Mouse (Mus musculus) gastrocnemius, postnatal 25 days (tissue): ENCODE measurements around the gene Fmo6. TPM values are rescaled to one million over a fixed set of nuclear protein-coding genes. Genes with fewer than 3 reads are reported as not detected.
A peak's percentile ranks its signal among the peaks of the same experiment; 100 is the strongest.

Source experiments
- DNase-seq: peaks from one replicate; pipeline ENCODE4 v3.0.0; 2022
- long read RNA-seq, 2 experiments: library from polyadenylated mRNA; stranded (forward); transcript quantifications; one replicate each; pipeline ENCODE4 v2.0.0; 2021
- total RNA-seq, 2 experiments: library from RNA; stranded (reverse); gene quantifications; 1 replicate in 1 of 2; 2 replicates in 1 of 2; pipeline ENCODE4 v1.2.3; 2021

Gene Fmo6
- total RNA-seq = not detected
- long read RNA-seq, experiment 1 = 0 reads
- long read RNA-seq, experiment 2 = 0 reads

DNA sequence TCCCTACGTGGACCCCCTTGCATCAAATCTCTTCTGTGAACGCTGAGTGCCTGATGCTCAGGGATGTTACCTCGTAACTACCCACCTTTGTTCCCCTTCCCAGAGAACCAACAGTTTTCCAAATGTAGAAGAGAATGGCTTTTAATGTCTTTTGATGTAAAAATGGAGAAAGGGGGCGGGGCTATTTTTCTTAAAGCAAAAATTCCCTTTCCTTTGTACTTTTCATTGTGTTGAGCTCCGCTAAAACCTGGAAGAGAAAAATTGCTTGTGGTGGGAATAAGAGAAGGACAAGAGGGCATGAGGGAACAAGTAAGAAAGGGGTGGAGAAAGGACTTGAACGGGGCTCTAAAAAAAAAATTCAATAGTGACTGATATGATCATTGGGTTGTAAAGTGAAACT, at the start of gene Fmo6:
Gene Fmo6 (minus strand): TSS at position 101 of the 400 bp plus-strand sequence.
- no peak for DNase-seq

DNA sequence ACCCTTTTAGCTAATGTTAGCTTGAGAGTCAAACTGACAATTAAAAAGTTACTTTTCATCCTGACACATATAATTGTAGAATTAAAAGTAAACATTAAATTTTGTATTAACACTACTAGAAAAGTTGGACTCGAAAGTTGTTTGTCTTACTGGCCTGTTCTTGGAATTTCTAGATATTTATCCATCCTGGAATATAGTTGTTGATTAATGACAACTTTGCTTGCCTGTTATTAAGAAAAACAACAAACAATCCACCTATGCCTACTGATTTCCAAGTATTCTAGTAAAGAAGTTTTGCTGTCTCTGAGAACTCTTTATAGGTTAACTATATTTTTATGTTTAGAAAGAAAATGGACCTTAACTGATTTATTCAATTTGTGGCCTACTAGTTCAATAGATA, 49.5 kb upstream of the Fmo6 start:
- no peak for DNase-seq

DNA sequence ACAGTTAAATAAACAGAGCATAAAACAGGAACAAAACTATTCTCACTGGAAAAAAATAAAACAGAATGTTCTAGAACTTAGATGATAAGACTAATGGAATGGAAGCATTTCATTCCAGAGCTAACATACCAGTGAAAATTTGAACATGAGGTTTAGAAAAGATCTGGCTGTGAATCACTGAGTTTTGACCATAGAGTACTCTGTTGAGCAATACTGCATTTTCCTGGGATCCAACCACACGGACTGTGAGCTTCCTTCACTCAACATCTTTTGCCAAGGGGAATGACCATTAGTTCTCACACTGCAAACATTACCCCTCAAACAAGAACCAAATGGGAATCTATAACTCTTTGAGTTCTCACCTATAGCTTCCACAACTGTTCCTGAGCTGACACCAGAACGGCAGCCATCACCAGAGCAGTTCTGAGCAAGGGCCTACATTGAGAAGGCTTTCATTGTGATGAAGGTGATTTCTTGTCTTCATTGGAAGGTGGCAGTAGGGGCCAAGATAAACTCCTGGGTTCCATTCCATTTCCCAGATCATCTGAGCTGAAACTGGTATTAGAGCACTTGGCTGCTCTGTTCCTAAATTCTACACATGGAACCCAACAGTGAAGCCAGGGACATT, 48.9 kb upstream of the Fmo6 start:
- DNase-seq = no peak

DNA sequence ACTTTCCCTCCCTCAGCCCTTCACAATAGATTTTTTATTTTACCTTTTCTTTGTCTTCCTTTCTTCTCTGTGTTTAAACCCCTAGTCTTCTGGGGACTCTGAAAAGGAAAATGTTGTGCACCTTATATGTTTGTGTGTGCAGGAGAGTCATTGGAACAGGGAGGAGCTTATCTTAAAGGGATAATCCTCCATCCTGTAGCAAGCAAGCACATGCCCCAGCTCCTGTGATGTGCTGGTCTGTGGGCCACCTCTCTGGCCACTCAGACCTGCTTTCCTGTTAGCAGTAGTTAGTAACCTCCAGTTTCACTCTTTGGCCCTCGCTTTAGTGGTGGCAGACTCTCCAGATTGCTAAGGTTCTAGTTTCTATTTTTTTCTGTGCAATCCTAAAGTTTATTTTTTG, 47.1 kb upstream of the Fmo6 start, which contains the start of gene Fmo3:
Gene Fmo3 (minus strand): TSS at position 101 of the 400 bp plus-strand sequence.
- no peak for DNase-seq

DNA sequence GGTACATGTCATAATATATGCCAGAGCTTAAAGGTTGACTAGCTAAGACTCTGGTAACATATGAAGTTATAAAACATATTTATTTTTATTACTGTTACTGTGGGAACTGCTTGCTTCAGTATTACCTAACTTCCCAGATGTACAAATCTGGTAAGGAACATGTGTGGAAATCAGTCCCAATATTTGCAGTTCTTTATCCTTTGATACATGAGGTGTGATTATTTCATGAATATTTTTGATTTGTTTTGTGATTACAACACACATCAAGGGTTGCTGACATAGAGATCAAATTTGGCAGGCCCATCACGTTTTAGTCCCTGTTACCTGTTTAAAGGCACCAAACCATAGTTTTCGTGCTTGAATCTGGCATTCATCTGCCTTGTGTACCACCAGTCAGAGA, 26.2 kb upstream of the Fmo6 start:
- no peak for DNase-seq

DNA sequence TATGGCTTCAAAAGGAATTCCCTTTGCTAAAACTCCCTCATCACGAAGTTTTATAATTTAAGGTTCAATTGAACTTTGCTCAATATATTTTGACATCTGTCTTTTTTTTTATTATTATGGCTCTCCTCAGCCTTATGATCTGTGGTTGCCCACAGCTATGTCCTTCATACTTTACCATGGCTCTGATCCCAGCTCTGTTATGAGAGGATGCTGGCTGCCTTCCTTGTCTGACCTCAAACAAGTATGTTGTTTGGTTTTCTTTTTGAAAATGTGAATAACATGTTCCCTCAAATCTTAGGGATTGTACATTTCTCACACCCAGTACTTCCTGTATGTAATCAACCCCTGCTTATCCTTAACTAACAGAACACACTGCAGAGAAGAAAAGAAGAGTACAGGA, 20.1 kb upstream of the Fmo6 start:
- no peak for DNase-seq

DNA sequence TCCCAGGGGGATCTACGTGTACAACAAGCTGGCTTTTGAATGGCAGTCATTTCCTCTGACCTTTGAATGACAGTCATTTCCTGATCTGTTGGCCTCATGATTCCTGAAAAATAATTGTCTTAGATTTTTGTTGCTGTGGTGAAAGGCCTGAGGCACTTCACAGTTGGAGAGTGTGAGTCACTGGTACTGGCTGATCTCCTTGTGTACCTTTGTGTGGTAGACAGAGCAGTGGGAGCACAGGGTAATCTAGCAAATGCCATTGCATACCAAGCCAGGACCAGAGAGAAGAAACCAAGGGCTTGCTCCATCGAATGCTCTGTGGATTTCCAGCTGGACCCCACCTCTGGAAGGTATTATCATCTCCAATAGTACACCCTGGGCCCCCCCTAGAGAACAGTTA, 15.8 kb upstream of the Fmo6 start:
- DNase-seq = no peak

DNA sequence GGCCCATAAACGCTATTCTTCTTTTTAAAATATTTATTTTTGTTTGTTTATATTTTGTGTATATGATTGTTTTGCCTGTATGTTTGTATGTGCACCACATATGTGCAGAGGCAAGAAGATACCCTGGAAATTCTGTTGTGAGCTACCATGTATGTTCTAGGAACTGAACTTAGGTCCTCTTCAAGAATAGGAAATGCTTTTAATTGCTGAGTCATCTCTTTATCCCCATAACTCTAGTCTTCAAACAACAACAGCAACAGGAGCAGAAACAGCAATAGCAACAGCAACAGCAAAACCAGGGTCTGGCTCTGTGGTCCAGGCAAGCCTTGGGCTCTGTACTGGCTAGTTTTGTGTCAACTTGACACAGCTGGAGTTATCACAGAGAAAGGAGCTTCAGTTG, 12.4 kb upstream of the Fmo6 start:
- no peak for DNase-seq

DNA sequence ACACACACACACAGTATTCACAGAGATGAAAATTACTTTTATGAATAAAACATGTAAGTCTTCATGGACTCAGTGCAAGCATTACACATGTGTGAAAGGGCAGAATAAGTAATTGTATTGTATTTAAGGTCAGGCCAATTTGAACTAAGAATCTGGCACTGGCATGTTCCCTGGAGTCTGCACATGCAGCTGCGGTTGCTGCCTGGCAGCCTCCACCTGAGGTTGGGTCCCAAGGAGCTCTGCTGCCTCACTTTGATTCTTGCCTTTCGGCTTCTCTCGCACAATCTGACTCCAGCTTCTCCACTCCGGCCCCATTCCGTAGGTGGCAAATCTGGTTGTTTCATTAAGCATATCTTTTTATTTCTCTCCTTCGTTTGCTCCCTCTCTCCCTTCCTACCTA, 10.6 kb upstream of the Fmo6 start:
- DNase-seq = no peak

DNA sequence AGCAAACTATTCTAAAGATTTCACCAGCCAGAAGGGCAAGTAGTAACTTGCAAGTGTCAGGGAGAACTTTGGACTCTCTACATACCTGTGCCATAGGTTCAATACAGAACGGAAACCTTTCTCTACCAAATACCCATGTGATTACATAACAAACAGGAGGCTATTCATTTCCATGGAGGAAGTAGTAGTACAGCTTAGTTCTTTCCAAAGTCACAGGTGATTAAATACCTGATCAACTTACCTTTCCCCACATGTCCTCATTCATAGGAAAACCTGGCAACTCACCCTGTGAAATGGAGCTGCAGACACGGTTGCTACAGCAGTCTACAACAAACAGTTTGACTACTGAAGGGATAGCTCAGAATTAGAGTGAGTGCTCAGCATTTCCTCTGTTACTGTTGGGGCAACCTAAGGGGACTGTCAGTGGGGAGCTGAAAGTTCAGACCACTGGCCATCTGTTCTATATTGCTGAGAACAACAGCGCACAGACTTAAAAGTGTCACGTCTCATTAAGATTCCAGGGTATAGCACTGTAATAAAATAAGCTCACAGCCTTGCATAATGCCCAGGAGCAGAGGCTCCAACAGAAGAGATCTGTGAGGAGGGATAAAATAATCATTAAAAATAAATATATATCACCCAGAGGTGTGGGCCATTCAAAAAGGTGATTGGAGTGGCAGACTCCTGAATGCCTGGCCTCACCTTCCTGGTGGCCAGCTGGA, 9.7 kb upstream of the Fmo6 start:
- no peak for DNase-seq

DNA sequence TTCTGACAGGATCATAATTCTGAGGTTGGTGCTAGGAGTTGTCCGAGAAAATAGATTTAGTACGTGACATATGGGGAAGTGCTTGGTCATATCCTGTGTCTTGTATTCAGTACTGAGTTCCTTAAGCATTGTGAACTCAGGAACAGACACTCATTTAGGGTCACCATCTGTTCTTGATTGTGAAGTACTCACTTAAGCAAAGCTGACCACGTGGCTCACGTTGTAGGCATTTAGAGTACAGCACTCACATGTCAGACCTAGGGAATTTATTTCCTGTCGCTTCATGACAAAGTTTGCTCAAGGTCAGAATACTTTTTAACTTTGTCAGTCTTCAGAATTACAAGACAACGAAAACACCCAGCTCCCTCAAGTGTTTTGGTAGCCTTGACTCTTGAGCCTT, 6.4 kb upstream of the Fmo6 start:
- DNase-seq = no peak

DNA sequence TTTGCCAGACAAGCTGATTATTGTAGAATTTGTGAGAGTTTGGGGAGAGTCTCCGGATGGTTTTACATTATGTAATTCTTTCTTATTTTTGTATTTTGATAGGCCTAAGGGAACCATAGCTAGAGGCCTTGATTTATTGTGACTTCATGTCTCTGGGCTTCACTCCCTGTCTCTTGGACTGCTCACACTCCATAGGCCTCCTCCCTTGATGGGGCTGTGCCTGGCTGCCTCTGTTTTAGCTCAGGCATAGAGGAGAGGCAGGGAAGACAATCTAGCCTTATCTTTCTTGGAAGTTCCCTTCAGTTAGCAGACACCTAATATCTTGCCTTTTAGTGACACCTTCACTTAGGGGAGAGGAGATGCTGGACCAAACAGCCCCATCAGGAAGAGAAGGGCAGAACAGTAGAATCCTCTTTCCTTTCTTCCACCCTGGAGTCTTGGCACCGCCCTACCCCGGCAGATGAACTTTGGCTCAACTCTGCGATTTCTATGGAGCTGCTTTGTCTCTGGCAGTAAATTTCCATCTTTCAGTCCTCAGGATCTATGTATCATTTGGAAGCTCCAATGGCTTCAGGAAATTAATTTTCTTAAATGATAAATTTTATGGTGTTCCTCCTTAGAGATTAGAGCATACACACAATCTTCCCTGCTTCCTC, 1.5 kb upstream of the Fmo6 start:
- DNase-seq = peak; percentile 68

DNA sequence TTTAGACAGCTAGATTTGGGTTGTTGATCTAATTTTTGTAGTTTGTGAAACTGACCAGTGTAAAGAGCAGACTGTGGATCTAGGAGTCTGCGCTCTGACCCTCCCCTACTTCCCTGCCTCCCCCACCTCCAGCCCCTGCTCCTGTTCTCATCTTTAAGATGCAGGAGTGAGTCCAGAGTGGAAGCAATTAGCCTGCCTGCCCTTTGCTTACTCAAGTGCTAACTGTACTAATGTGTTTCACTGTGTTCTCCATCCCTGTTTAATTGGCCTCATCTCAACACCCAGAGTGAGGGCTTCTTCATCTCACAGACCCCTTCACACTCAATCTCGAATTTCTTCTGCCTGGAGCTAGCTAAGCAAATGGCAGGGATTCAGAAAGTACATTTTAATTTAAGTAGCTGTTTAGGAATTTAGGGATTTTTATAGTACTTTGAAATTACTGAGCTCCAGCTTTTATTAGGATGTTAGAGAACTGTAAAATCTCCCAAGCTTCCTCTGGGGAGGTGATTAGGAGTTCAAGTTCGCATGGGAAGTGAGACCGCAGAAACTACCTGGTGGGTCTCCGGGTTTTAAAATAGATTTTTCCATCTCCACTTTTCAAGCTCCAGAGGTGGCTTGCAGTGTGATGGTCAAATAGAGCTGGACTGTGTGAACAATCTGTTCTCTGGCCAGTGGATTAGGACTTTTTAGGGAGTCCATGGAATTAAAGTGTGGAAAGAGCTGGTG, 818 bp upstream of the Fmo6 start:
- DNase-seq = no peak

DNA sequence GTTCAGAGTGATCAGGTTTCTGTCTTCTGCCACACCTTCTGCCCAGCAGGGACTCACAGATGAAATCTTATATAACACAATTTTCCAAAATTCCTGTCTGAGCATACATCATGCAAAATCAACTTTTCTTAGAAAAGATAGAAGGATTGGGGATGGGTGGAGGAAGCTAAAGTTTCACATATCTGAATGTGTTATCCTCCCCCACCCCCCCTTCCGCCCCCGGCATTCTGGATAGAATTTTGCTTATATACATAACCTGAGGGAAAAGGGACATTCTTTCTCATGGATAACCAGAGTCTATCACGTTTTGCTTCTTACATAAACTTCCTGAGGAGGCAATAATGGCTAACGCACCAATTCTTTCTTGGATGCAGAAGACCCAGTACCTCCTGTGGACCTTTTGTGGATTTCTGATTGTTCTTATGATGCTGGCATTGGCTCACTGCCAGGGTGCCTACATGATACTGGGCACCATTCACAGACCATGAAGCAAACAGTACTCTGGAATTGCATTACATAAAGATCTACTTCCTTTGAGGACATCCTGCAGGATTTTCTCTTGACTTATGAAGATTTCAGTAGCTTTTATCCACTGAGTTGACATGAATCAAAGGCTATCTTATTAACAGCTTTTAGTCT, 2.8 kb downstream of the Fmo6 start:
- no peak for DNase-seq

DNA sequence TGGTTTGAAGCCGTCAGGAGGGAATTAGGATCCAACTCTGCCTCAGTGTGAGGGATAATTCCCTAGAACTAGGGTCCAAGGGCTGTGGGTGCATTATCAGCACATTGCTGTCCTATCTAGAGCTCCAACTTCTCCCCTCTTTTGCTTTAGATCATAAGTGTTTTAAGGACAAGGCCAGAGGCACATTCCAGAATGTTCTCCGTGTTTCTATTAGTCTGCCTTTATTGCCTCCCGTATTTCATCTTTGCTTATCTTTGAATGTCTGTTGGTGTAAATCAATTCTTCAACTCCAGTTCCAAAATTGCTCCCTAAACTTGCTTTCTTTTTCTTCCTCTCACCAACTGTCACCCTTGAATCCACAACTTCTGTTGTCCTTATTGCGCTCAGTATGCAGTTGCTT, 4.9 kb downstream of the Fmo6 start:
- DNase-seq = no peak

DNA sequence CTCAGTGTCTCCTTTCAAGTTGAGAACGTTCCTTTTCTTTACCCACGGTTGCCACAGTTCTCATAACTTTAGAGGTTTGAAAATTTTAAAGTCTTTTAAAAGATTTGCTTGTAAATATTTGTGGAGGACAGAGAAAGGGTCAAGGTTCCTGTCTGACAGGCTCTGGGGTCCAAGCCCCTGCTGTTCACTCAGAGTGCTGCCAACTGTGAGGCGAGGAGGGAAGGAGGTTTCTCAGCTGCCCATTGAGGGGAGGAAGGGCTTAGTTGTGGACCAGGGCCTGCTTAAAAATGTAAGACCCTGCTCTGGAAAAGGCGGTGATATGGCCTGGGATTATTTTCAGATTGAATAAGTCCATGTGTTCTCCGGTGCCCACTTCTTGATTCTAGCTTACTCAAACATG, 5.4 kb downstream of the Fmo6 start:
- no peak for DNase-seq

DNA sequence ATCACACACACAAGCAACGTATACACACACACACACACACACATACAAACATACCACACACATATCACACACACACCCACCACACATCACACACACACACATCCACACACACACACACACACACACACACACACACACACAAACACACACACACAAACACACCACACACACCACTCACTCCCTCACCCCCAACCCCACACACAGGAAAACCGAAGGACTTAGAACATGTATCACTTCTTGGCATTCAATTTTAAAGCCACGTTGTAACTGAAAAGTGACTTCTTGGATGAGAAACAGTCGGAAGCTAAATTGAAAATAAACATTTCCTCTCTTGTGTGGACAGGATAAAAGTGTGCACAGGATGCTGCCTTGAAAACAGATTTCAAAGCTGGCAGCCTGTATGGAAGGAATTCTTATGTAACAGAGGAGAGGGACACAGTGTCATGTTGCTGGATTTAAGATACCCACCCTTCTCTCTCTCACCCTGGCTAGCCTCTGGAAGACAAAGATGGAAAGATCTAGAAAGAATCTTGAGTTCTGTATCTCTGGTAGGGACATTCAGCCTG, 5.9 kb downstream of the Fmo6 start:
- DNase-seq = peak; percentile 40

DNA sequence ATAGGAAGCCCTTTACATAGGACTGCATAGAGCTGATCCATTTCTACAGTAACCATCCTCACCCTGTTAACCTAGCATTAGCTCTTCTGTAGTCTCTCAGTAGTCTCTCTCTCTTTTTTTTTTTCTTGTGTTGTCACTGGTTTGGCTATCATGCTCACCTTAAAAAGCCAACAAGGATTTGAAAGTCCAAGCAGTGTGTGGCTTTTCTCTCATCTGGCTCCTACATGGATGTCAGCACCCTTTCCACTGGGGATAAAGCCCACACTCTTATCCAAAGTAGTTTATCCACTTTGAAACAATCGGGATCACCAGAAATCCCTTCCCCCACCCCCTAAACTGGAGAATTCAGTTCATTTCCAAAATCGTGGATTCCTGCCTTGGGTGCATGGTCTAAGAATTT, 6.7 kb downstream of the Fmo6 start:
- DNase-seq = peak; percentile 19

DNA sequence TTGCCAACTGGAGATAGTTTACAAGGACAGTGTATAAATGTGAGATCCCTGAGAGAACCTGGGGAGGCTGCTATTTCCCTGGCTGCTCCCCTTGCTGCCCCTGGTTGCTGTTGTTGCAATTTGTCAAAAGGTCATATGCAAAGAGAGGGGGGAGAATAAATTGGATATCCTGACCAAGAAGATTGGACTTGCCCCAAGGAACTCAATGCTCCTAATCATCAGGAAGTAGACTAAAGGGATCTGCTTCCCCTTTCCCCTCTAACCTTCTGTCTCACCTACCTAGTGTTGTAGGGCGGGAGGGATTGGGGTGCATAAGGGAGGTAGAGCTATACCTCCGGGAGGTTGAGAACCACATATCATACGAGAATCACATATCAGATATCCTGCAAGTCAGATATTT, 8.2 kb downstream of the Fmo6 start:
- DNase-seq = no peak

DNA sequence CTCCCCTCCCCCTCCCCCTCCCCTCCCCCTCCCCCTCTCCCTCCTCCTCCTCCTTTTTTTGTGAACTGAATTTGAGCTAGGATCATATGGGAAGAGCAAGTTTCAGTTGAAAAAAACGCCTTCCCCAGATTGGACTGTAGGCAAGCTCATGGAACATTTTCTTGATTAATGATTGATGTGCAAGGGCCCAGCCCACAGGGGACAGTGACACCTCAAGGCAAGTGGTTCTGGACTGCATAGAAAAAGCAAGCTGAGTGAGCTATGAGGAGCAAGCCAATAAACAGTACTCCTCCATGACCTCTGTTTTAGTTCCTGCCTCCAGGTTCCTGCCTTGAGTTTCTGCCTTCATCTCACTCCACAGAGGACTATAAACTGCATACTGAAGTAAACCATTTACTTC, 12.2 kb downstream of the Fmo6 start:
- DNase-seq = no peak

DNA sequence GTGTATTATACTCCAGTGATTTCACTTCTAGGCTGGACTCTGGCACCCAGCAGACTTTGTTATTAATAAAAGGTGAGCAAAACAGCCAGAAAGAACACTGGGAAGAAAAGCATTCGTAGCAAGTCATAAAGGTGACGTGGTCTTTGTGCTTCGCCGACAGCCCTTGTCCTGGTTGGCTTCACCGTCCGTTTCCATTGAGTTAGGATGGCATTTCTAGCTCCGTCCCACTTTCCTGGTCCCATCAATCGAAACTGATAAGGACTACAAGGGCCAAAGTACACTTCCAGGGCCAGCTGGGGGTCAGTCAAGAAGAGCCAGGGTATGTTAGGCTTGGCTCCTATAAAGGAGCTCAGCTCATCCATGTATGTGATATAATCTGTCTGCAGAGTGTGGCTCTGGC, 20.7 kb downstream of the Fmo6 start:
- no peak for DNase-seq

DNA sequence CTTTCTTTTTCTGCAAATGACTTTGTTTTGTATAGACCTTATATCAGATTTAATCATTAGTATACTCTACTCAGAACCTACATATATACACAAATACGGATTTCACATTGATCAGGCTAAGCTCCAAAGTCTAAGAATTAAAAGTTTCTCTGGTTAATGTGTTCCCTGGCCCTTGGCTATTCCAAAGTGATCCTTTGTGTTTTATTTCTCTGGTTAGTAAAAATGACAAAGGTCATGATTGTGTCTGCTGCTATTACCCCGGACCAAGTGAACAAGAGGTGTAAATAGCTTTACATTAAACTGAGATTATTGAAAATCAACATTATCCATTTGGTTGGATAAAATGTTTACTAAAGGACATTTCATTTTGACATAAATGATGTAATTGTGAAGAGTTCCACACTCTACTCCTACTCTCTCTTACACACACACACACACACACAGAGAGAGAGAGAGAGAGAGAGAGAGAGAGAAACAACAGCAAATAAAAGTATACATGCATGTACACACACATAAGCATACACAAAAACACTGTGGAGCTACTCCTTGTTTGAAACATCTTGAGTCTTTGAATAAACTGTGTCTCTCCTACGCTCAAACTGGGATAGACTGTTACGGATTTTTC, 22.3 kb downstream of the Fmo6 start:
- no peak for DNase-seq
